Mouse (Mus musculus): ENCODE measurements around the gene Snx3. TPM values are rescaled to one million over a fixed set of nuclear protein-coding genes. Genes with fewer than 3 reads are reported as not detected.

Snx3 gene
- polyA plus RNA-seq, 1 experiment: not detected

DNA sequence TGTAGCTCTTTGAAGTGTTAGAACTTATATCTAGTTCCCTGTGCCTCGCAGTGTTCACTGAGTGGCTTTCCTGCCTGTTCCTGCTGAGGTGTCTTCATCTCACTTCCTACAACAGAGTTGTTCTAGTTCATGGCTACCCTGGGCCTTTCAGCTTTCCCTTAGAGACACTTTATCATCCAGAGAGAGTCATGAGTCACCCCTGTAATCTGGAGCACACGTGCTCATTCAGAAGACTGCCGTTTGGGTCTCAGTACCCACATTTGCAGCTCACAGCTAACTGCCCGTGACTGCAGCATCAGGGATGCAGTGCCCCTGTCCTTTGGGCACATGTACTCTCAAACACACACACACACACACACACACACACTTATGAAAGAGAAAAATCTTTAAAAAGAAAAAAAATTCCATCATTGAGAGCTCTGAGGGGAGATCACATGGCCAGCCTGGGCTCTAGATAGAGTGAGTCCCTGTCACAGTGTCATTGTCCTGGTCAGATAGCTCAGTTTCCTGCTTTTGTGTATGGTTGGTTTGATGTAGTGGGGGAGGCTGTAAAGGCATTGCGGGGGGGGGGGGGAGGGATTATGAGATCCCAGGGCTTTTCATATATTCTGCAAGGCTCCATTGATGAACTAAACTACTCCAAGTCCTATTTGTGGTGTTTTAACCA lies 19.6 kb downstream of the Snx3 start:
- no peak for TF ChIP-seq POLR2A (IDR thresholded peaks at IDR 0.05; ENCODE audit: insufficient read depth, low read depth, low read length)
- TF ChIP-seq CTCF (IDR thresholded peaks at IDR 0.05; ENCODE audit: insufficient read depth, low read depth, low read length): no peak
- WGBS: 28% methylated on average over 5 of the region's 5 CpGs

DNA sequence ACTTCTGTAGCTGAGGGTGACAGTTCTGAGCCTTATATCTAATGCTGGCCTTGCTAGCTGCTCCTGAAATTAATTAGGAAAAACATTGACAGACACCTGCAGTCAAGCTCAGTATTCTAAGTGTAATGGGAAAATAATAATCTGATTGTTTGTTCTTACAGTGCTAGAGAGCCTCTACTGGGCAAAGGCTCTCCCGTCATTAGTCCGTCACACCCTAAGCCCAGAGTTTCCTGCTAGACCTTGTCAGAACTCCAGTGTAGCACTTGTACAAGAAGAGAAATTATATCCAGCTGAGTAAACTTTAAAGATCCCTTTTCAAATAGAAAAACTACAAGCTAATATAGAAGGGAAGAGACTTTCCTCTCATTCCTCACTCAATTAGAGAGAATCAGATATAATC lies 21.1 kb downstream of the Snx3 start:
- Histone ChIP-seq H3K27ac (ENCODE audit: insufficient read depth, low read depth, low read length) (no peak overlapping the region), H3K4me1 (ENCODE audit: control insufficient read depth, insufficient read depth, low read length) (peaks cover 5% of the 10 kb centered on the region; the same call in 1 of the 2 replicates), H3K4me3 (ENCODE audit: insufficient read depth, low read depth, low read length) (no peak overlapping the region)
- 71% methylated on average over 2 of the region's 2 CpGs for WGBS
- TF ChIP-seq CTCF (IDR thresholded peaks at IDR 0.05; ENCODE audit: insufficient read depth, low read depth, low read length): no peak

More for the DNA sequence above, 19.6 kb downstream of the Snx3 start:
- H3K4me3 ChIP-seq (ENCODE audit: insufficient read depth, low read depth, low read length): no peak overlapping the region
- no peak overlapping the region for H3K27ac ChIP-seq (ENCODE audit: insufficient read depth, low read depth, low read length)
- peaks cover 5% of the 10 kb centered on the region; the same call in 1 of the 2 replicates for H3K4me1 ChIP-seq (ENCODE audit: control insufficient read depth, insufficient read depth, low read length)

DNA sequence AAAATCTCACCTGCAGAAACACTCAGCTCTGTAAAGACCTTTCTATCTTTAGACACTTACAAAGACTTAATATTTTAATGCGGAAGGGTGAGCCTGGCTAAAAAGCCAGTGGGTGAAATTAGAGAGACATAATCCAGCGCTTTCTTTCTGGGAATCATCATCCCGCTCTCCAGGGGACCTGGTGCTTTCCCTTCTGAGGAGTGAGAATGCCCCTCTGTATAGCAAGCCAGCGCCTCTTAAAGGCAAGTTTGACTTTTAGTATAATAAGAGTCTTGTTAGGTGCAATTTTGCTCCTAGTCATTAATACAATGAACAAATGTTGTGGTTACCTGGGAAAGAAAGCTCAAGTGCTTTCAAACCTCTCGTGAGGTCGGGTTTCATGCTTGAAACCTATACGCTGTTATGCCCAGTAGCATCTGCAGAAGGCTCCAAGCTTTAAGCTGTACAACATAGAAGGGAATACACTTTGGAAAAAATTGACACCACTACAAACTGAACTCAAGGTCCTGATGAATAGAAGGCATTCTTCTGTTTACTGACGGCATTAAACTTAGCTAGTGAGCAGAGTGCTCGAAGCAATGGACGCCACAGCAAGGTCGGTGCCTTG lies 21.8 kb downstream of the Snx3 start:
- 68% methylated on average over 11 of the region's 11 CpGs for WGBS
- no peak overlapping the region for H3K27ac ChIP-seq (ENCODE audit: insufficient read depth, low read depth, low read length)

DNA sequence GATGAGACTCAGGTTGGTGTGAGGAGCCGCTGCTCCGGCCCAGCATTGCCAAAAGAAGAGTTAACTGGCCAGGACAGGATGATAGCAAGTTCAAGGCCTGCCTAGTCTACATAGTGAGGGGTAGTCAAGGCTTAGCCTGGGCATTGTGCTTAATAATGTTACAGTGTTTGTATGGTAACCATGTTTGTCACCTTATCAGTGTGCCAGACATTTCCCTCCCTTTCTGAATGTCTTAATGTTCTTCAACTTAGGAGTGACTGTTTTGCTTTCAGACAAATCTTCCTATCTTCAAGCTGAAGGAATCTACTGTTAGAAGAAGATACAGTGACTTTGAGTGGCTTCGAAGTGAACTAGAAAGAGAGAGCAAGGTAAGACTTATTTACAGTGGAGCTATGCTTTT lies 23.9 kb downstream of the Snx3 start:
- WGBS: 94% methylated on average over 3 of the region's 3 CpGs
- Histone ChIP-seq H3K27ac (ENCODE audit: insufficient read depth, low read depth, low read length) (no peak overlapping the region), H3K4me1 (ENCODE audit: control insufficient read depth, insufficient read depth, low read length) (peaks cover 5% of the 10 kb centered on the region; the same call in 1 of the 2 replicates), H3K4me3 (ENCODE audit: insufficient read depth, low read depth, low read length) (no peak overlapping the region)
- TF ChIP-seq POLR2A (IDR thresholded peaks at IDR 0.05; ENCODE audit: insufficient read depth, low read depth, low read length) (no peak), CTCF (IDR thresholded peaks at IDR 0.05; ENCODE audit: insufficient read depth, low read depth, low read length) (no peak)

More for the DNA sequence above, 21.8 kb downstream of the Snx3 start:
- TF ChIP-seq POLR2A (IDR thresholded peaks at IDR 0.05; ENCODE audit: insufficient read depth, low read depth, low read length): no peak
- no peak for TF ChIP-seq CTCF (IDR thresholded peaks at IDR 0.05; ENCODE audit: insufficient read depth, low read depth, low read length)
- Histone ChIP-seq H3K4me3 (ENCODE audit: insufficient read depth, low read depth, low read length) (no peak overlapping the region), H3K4me1 (ENCODE audit: control insufficient read depth, insufficient read depth, low read length) (peaks cover 5% of the 10 kb centered on the region; the same call in 1 of the 2 replicates)

DNA sequence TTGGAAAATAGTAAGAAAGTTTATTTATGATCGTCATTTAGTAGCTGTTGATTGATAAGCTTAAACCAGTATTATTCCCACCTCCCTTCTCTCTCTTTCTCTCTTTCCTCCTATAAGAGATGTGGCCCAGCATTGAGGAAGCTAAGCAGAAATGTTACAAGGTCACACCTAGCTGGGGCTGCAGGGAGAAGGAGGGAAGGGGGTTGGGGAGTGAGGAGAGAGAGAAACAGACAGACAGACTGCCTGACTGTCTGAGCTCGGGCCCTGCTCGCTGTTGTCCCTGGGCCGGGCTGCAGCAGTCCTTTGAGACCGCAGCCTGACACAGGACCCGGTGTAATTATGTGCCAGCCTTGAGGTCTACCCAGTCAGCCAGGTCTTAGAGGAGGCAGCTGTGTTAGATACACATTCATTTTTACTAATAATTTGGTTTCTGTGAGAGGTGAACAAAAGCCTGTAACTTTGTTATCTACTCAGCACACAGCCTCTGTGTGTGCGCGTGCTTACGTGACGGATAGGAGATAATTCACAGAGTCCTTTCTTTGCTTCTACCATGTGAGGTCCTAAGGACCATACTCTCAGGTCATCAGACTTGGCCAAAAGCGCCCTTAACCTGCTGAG lies 32.1 kb downstream of the Snx3 start:
- 88% methylated on average over 11 of the region's 11 CpGs for WGBS
- Histone ChIP-seq H3K4me3 (ENCODE audit: insufficient read depth, low read depth, low read length) (no peak overlapping the region), H3K27ac (ENCODE audit: insufficient read depth, low read depth, low read length) (no peak overlapping the region), H3K4me1 (ENCODE audit: control insufficient read depth, insufficient read depth, low read length) (0 out of 2 replicates have a peak, but pooled peaks cover 3% of the 10 kb centered on the region)
- TF ChIP-seq POLR2A (IDR thresholded peaks at IDR 0.05; ENCODE audit: insufficient read depth, low read depth, low read length) (no peak), CTCF (IDR thresholded peaks at IDR 0.05; ENCODE audit: insufficient read depth, low read depth, low read length) (no peak)

DNA sequence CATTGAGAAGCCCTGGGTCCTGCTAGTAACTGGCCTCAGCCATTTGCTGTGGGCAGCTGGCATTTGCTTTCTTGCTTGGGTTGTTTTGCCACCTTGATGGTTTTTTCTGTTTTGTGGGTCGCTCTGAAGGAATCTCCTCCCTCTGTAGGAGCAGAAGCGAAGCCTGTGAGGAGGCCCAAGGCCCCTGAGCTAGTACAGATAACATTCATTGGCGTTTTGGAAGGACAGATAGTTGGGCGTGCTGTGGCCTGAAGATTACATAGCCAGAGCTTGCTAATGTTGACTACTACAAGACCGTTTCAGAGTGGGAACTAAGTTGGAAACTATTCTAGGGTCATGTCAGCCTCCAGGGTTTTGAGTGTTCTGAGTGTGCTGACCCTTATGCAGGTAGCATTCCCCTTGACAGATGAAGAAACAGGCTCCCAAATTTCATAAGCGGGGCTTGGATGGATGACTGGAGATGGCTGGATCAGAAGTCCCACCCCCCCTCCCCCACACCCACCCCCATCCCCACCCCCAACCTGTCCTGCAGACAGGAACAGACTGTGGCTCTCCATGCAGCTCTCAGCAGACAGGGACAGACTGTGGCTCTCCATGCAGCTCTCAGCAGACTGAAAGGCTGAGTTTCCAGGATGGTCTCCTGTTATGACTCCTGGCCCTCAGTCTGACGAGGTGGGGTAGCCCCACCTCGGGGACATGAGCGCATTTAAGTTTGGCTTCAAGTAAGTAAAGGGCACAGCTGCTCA lies 35.9 kb downstream of the Snx3 start:
- Histone ChIP-seq H3K27ac (ENCODE audit: insufficient read depth, low read depth, low read length) (no peak overlapping the region), H3K4me3 (ENCODE audit: insufficient read depth, low read depth, low read length) (no peak overlapping the region), H3K4me1 (ENCODE audit: control insufficient read depth, insufficient read depth, low read length) (no peaks in the 10 kb centered on the region)
- WGBS: 90% methylated on average over 9 of the region's 9 CpGs
- TF ChIP-seq POLR2A (IDR thresholded peaks at IDR 0.05; ENCODE audit: insufficient read depth, low read depth, low read length) (no peak), CTCF (IDR thresholded peaks at IDR 0.05; ENCODE audit: insufficient read depth, low read depth, low read length) (no peak)

DNA sequence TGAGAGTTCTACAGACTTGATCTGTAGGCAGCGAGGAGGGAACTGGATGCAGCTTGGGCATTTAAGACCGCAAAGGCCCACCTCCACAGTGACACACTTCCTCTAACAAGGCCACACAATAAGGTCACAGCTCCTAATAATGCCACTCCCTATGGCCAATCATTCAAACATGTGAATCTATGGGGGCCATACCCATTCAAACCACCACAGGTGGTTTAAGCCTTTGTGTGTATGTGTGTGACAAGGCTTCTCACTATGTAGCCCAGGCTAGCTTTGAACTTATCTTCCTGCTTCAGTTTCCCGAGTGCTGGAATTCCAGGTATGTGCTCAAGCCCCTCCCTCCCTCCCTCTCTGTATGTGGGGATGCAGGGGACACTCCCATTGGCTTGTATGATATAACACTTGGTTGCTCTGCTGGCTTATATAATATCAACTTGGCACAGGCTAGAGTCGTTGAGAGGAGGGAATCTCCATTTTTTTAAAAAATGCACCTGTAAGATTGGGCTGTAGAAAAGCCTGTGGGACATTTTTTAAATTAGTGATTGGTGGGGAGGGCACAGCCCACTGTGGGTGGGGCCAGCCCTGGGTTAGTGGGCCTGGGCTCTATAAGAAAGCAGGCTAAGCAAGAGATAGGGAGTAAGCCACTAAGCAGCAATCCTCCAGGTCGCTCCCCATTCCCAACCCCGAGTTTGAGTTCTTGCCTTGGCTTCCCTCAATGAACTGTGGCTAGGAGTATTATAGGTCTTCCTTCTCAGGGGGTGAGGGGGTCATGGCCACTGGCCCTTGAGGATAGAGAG lies 44.1 kb downstream of the Snx3 start:
- Histone ChIP-seq H3K4me3 (ENCODE audit: insufficient read depth, low read depth, low read length) (no peak overlapping the region), H3K4me1 (ENCODE audit: control insufficient read depth, insufficient read depth, low read length) (no peaks in the 10 kb centered on the region), H3K27ac (ENCODE audit: insufficient read depth, low read depth, low read length) (no peak overlapping the region)
- 89% methylated on average over 6 of the region's 6 CpGs for WGBS
- TF ChIP-seq POLR2A (IDR thresholded peaks at IDR 0.05; ENCODE audit: insufficient read depth, low read depth, low read length) (no peak), CTCF (IDR thresholded peaks at IDR 0.05; ENCODE audit: insufficient read depth, low read depth, low read length) (no peak)

DNA sequence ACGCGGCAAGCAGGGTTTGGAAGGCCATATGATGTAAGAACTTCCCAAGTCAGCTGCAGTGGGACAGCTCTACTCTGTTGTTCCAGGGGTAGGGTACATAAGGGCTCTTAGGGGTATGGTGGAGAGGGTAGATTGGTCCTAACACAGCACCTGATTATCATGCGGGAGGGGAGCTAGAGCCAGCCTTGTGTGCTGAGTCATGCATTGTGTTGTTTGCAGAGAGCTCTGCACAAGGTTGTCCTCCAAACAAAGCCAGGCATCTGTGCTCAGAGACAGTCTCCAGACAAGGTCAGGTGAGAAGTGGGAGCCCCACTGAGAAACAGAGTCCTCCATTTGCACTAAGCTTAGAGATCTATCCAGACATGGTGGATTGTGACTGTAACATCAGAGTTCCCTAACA lies 44.7 kb downstream of the Snx3 start:
- no peak for TF ChIP-seq POLR2A (IDR thresholded peaks at IDR 0.05; ENCODE audit: insufficient read depth, low read depth, low read length)
- TF ChIP-seq CTCF (IDR thresholded peaks at IDR 0.05; ENCODE audit: insufficient read depth, low read depth, low read length): no peak
- WGBS: 93% methylated on average over 3 of the region's 3 CpGs
- no peaks in the 10 kb centered on the region for H3K4me1 ChIP-seq (ENCODE audit: control insufficient read depth, insufficient read depth, low read length)
- H3K27ac ChIP-seq (ENCODE audit: insufficient read depth, low read depth, low read length): no peak overlapping the region
- H3K4me3 ChIP-seq (ENCODE audit: insufficient read depth, low read depth, low read length): no peak overlapping the region
